Mouse (Mus musculus) neural tube, embryonic 11.5 days (tissue): ENCODE data around the gene Cacnb4. TPM values are rescaled to one million over a fixed set of nuclear protein-coding genes. Genes with fewer than 3 reads are reported as not detected.

ENCODE experiments used
- ATAC-seq: fragments of 200-750 bp; cut with Nextera tagmentation; 2 replicates; pipeline ENCODE4 v1.8.0; 2017; ENCODE audit warnings: moderate number of reproducible peaks, mild to moderate bottlenecking, moderate TSS enrichment, moderate library complexity; ENCODE audit not compliant: insufficient read depth, low FRiP score, low TSS enrichment
- DNase-seq: peaks from one replicate; pipeline ENCODE4 v3.0.0-alpha.2; 2015; ENCODE audit warnings: low spot score
- H3K27ac ChIP-seq: fragments of 300-500 bp; sonication (generic); 2 replicates; pipeline ENCODE4 v1.5.1; 2014; ENCODE audit warnings: low read depth, mild to moderate bottlenecking, low read length
- H3K27me3 ChIP-seq: fragments of 300-500 bp; sonication (generic); 2 replicates; pipeline ENCODE4 v1.6.1; 2014; ENCODE audit warnings: mild to moderate bottlenecking, low read length, mixed read lengths; ENCODE audit not compliant: control insufficient read depth, insufficient read depth
- H3K36me3 ChIP-seq: fragments of 300-500 bp; sonication (generic); 2 replicates; pipeline ENCODE4 v1.6.1; 2014; ENCODE audit warnings: mild to moderate bottlenecking, low read length, moderate library complexity, mixed read lengths; ENCODE audit not compliant: control insufficient read depth, insufficient read depth
- H3K4me1 ChIP-seq: fragments of 300-500 bp; sonication (generic); 2 replicates; pipeline ENCODE4 v1.6.1; 2014; ENCODE audit warnings: low read length, mixed read lengths; ENCODE audit not compliant: control insufficient read depth, insufficient read depth
- H3K4me2 ChIP-seq: fragments of 300-500 bp; sonication (generic); 2 replicates; pipeline ENCODE4 v1.6.1; 2014; ENCODE audit warnings: low read depth, mild to moderate bottlenecking, moderate library complexity
- H3K4me3 ChIP-seq: fragments of 300-500 bp; sonication (generic); 2 replicates; pipeline ENCODE4 v1.5.1; 2014; ENCODE audit warnings: low read depth, low read length
- H3K9ac ChIP-seq: fragments of 300-500 bp; sonication (generic); 2 replicates; pipeline ENCODE4 v1.6.1; 2014; ENCODE audit warnings: mild to moderate bottlenecking, low read length
- H3K9me3 ChIP-seq: fragments of 300-500 bp; sonication (generic); 2 replicates; pipeline ENCODE4 v1.6.1; 2016; ENCODE audit warnings: low read length; ENCODE audit not compliant: control insufficient read depth
- WGBS: fragments of 180-500 bp; shearing (Covaris S2); extraction: QIAGEN DNeasy Blood & Tissue Kit; methylation state at CpG from one replicate; pipeline ENCODE4 v1.1.7; 2014; 5-methylcytosine and 5-hydroxymethylcytosine counted together
- polyA plus RNA-seq: library from polyadenylated mRNA; unstranded; fragments of >200 nt; fragmentation: Nextera tagmentation; extraction: Ambion mirVana; gene quantifications from 2 replicates; pipeline ENCODE4 v1.2.1, GENCODE M21; 2014

Cacnb4 gene
- polyA plus RNA-seq, 1 experiment from 2014 or later, result 3.2 TPM

DNA sequence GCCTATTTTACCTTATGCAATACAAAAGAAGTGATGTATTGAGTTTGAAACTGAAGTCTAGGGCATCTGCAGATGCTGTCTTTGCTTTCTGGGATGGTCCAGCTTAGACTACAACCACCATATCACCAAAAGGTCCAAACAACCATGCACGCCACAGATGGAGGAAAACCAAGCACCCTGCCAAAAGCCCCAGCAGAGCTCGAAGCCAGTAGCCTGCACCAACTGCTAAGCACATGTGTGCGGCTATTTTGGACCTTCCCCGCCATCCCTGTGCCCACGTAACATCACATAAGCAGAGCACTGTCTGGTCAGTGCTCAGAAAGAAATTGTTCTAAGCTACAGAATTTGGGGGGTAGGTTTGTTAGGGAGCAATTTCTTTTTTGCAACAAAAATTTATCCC lies 5.9 kb downstream of the Cacnb4 start:
- Histone ChIP-seq H3K9ac (no peak overlapping the region), H3K27me3 (peaks cover 11% of the 10 kb centered on the region), H3K4me1 (no peaks in the 10 kb centered on the region; the same call in 1 of the 2 replicates), H3K4me2 (no peak overlapping the region), H3K27ac (no peak overlapping the region), H3K4me3 (no peak overlapping the region), H3K9me3 (no peaks in the 10 kb centered on the region), H3K36me3 (no peaks in the 10 kb centered on the region)
- 88% methylated on average over 5 of the region's 5 CpGs for WGBS
- ATAC-seq (no peak), DNase-seq (no peak)

DNA sequence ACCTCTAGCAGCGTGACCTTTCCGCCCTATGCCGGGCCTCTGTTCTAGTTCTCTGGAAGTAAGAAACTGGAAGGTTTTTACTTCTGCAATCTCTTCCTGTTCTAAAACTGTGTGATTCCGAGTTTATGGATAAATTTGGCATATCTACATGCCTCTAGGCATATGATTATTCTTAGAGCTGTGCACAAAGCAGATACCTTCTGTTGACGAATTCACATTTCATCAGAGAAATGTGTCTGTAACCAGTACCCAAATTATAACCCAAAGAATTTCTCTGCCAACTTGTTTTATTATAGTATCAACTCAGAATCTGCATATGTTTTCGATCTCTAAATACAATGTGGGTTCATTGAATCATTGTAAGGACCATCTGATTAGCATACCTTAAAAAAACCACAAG lies 8.2 kb downstream of the Cacnb4 start:
- ATAC-seq (no peak), DNase-seq (no peak)
- no peaks in the 10 kb centered on the region for H3K27me3 ChIP-seq
- H3K4me2 ChIP-seq, result no peak overlapping the region
- no peak overlapping the region for H3K9ac ChIP-seq
- 89% methylated on average over 6 of the region's 6 CpGs for WGBS
- H3K4me1 ChIP-seq, result no peaks in the 10 kb centered on the region
- H3K36me3 ChIP-seq, result no peaks in the 10 kb centered on the region
- H3K27ac ChIP-seq, result no peak overlapping the region
- no peak overlapping the region for H3K4me3 ChIP-seq
- H3K9me3 ChIP-seq, result no peaks in the 10 kb centered on the region

DNA sequence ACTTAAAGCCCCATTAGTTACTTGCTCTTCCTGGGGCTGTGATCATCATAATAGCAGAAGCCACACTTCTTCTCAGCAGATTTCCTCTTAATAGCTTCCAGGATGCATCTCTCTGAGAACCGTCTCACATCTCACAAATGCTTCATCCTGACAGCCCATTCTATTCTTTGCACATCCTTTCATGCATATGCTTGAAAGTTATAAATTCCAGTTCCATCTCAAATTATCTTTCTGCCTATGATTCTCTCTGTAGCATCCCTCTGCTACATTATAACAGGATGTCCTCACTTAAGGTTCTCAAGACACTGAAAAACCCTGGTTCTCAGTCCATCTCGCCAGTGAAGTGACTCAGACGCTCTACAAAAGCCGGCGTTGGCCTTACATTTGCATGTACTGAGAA lies 19.9 kb downstream of the Cacnb4 start:
- no peak overlapping the region for H3K27ac ChIP-seq
- H3K9me3 ChIP-seq, result no peaks in the 10 kb centered on the region
- 88% methylated on average over 5 of the region's 5 CpGs for whole genome bisulfite sequencing
- no peaks in the 10 kb centered on the region for H3K27me3 ChIP-seq
- no peak for ATAC-seq
- no peak overlapping the region for H3K9ac ChIP-seq
- H3K4me2 ChIP-seq, result no peak overlapping the region
- no peak overlapping the region for H3K4me3 ChIP-seq
- DNase-seq, result no peak
- no peaks in the 10 kb centered on the region for H3K36me3 ChIP-seq
- H3K4me1 ChIP-seq, result no peaks in the 10 kb centered on the region

DNA sequence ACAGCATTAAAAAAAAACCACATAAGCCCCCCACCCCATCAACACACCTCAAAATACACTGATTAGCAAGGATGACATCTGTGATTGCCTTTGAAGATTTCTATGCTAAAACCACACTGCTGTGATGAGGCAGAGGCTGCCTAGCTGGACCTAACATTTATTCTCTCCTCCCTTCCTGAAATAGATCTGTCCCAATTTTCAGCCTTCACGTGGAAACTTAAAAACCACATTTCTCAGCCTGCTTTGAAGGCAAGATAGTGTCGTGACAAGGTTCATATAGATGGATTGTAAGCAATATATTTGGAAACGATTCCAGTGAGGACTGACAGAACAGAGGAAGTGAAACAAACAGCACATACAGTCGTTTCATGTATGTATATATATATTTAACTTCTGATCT lies 22.1 kb downstream of the Cacnb4 start:
- Histone ChIP-seq H3K9me3 (no peaks in the 10 kb centered on the region), H3K4me1 (no peaks in the 10 kb centered on the region), H3K4me3 (no peak overlapping the region), H3K4me2 (no peak overlapping the region), H3K27ac (no peak overlapping the region), H3K9ac (no peak overlapping the region), H3K27me3 (no peaks in the 10 kb centered on the region), H3K36me3 (no peaks in the 10 kb centered on the region)
- ATAC-seq, result no peak
- no peak for DNase-seq
- 78% methylated on average over 4 of the region's 4 CpGs for WGBS

DNA sequence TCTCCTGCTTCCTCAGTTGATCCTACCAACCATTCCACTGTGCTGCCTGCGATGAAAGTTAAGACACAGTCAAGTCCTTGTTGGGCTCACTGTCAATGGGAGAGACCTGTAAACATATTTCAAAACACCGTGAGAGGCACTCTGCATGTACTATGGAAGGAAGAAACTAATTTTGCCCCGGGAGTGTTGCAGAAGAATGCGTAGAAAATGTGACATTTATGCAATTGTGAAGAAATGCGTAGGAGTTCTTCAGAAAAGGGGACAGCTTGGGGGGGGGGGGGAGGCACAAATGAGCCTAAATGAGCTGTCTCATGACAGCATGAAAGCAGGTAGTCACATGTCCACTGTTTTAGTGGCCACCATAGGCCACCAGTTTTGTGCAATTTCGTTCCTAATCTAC lies 25.1 kb downstream of the Cacnb4 start:
- ATAC-seq (no peak), DNase-seq (no peak)
- Histone ChIP-seq H3K36me3 (no peaks in the 10 kb centered on the region), H3K4me1 (no peaks in the 10 kb centered on the region), H3K27ac (no peak overlapping the region), H3K9me3 (no peaks in the 10 kb centered on the region), H3K9ac (no peak overlapping the region), H3K4me2 (no peak overlapping the region), H3K27me3 (no peaks in the 10 kb centered on the region), H3K4me3 (no peak overlapping the region)
- 84% methylated on average over 6 of the region's 6 CpGs for WGBS

DNA sequence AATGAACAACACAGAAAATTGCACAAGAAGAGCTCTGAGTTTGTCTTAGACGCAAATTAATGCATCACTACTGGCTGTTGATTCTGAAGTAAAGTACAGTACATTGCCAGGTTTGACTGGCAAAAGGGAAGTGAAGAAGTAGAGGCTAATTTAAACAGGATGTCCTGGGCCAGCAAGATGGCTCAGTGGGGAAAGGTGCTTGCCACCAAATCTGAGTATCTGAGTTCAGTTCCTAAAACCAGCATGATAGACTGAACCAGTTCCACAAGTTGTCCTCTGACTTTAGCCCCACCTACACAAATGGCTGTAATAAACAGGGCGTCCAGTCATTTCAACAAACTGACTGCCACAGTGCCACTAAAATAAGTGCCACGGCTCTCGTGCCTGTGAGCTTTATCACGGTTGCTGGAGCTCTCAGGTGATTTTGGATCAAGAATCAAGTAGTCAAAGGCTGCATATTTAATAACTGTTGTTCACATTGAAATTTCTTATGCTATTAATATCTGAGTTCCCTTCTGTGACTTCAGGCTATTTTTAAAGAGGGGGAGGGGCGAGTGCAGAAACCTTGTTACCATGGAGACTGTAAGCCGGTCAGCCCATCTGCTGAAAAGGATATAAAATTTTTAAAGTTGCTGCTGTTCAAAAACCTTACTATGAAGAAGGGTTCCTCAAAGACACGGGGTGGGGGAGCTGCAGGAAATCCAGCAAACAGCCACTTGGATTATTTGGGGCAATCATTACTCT lies 29.2 kb downstream of the Cacnb4 start:
- Histone ChIP-seq H3K4me1 (no peaks in the 10 kb centered on the region), H3K27me3 (no peaks in the 10 kb centered on the region), H3K9ac (no peak overlapping the region), H3K36me3 (no peaks in the 10 kb centered on the region), H3K9me3 (no peaks in the 10 kb centered on the region), H3K4me3 (no peak overlapping the region), H3K27ac (no peak overlapping the region), H3K4me2 (no peak overlapping the region)
- no peak for ATAC-seq
- no peak for DNase-seq
- WGBS, result 80% methylated on average over 8 of the region's 8 CpGs

DNA sequence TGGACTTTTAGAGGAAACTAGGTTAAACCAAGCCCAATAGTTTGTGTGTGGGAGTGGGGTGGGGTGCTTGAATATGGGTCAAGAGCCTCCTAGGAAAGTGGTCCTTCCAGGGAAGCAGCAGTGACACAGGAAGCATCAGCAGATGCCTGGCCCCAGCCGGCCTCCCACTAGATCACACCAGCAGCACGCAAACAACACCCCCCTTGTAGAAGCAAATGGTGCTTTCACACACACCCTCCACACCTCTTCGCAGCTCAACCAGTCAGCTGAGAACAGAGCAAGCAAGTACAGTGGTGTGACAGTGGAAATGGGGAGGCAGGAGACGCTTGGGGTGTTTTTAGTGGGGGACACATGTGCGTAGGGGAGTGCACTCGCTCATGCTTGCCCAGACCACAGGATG lies 33.0 kb downstream of the Cacnb4 start:
- Histone ChIP-seq H3K36me3 (no peaks in the 10 kb centered on the region), H3K27me3 (no peaks in the 10 kb centered on the region), H3K4me1 (no peaks in the 10 kb centered on the region), H3K9me3 (no peaks in the 10 kb centered on the region), H3K4me3 (no peak overlapping the region), H3K4me2 (no peak overlapping the region), H3K27ac (no peak overlapping the region), H3K9ac (no peak overlapping the region)
- no peak for DNase-seq
- 63% methylated on average over 6 of the region's 6 CpGs for WGBS
- ATAC-seq, result no peak

DNA sequence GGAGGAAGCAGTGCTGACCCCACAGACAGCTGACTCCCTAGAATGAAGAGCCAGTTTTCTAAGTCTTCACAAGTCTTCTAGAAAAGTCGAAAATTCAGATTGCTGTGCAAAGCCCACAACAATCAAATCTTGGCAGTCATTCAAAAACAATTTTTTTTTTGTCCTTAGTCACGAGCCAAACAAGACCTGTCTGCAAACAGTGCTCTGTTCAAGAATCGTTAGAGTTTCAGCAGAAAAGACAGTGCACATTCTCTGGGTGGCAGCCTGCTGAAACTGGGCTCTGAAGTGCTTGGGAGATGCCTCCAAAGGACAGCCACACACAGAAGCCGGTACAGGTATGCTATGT lies 37.1 kb downstream of the Cacnb4 start:
- Histone ChIP-seq H3K9ac (no peak overlapping the region), H3K9me3 (no peaks in the 10 kb centered on the region), H3K4me3 (no peak overlapping the region), H3K27me3 (no peaks in the 10 kb centered on the region), H3K36me3 (no peaks in the 10 kb centered on the region), H3K27ac (no peak overlapping the region), H3K4me2 (no peak overlapping the region), H3K4me1 (0 out of 2 replicates have a peak, but pooled peaks cover 4% of the 10 kb centered on the region)
- DNase-seq (no peak), ATAC-seq (no peak)
- 87% methylated on average over 4 of the region's 4 CpGs for WGBS

DNA sequence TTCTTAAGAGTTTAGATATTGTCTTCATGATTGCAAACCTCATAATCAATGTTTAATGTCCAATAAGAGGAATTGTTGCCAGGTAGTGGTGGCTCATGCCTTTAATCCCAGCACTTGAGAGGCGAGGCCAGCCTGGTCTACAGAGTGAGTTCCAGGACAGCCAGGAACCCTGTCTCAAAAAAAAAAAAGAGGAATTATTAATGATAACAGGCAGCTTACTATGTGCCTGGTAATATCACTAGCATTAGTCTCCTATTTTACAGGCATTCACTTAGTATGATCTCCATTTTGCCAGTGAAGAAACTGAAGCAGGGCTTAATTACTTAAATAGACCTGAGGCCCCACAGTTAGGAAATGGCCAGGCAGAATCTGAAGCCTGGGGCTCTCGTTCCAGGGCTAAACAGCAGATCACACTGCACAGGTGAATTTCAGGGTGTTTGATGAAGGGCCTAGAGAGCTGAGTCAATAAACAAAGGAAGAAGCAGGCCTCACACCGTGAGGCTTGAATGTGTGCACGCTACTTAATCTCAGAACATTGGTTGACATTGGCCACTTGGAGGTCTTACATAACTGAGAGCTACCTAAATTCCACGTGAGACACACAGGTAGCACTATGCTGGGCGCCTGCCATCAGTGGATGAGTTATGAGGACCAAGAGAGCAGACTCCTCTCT lies 37.6 kb downstream of the Cacnb4 start:
- DNase-seq (no peak), ATAC-seq (no peak)
- Histone ChIP-seq H3K36me3 (no peaks in the 10 kb centered on the region), H3K4me1 (0 out of 2 replicates have a peak, but pooled peaks cover 4% of the 10 kb centered on the region), H3K4me2 (no peak overlapping the region), H3K9me3 (no peaks in the 10 kb centered on the region), H3K27me3 (no peaks in the 10 kb centered on the region), H3K9ac (no peak overlapping the region), H3K27ac (no peak overlapping the region), H3K4me3 (no peak overlapping the region)
- WGBS, result 75% methylated on average over 6 of the region's 6 CpGs
